Mouse (Mus musculus) ovary, postnatal 14 days (tissue): ENCODE results near the gene Eefsec.

Experiments
- DNase-seq: peaks from one replicate; pipeline ENCODE4 v3.0.0; 2022; ENCODE audit warnings: low spot score

Gene Eefsec

DNA sequence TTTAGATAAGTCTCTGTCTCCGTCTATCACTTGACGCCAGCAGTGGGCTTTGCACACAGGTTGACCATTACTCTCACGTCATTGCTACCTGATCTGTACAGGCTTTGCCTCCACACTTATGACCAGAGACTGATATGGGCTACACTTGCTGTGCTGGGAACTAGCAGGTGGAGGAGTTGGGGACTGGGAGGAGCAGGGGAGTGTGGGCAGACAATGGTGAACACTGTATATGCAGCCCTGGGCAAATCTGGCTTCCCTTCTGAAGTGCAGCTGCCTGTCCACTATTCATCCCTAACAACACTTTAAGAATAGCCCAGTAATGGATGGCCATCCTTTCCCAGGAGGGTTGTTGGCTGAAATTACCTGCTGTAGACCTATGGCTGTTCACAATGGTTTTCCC is 103.4 kb downstream of the Eefsec start:
- DNase-seq = no peak

- no peak for DNase-seq
Observed at GRCm38 (mm10) chr6:88341182-88341581, 105.2 kb downstream of the Eefsec start.

GRCm38 (mm10) chr6:88340761-88341160 is 105.6 kb downstream of the Eefsec start:
- no peak for DNase-seq

GRCm38 (mm10) chr6:88329336-88329735 is 117.0 kb downstream of the Eefsec start:
- DNase-seq = no peak

- DNase-seq = peak; percentile 22
Observed at GRCm38 (mm10) chr6:88321879-88322278, 124.5 kb downstream of the Eefsec start.

DNA sequence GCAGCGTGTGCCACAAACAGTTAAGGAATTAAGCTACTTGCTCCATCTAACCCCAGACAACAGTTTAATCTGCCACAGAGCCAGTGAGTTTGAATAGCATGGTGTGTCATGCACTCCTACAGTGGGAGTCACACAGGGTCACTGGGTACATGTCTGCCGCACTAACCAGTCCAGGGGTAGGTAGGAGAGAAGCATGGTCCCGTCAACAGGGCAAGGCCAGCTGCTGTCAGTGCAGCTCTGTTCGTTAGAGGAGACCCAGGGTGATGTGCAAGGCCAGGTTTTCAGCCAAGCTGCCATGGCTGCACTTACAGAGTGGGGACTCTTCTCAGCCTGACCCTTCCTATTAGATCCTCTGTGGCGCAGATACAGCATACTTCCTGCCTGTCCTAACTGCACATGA is 125.1 kb downstream of the Eefsec start:
- DNase-seq = no peak

- DNase-seq = no peak
Observed at GRCm38 (mm10) chr6:88319735-88320134, 126.6 kb downstream of the Eefsec start.

- DNase-seq = no peak
Observed at GRCm38 (mm10) chr6:88315295-88315694, 131.0 kb downstream of the Eefsec start.

GRCm38 (mm10) chr6:88313937-88314336 is 132.4 kb downstream of the Eefsec start:
- DNase-seq = no peak

DNA sequence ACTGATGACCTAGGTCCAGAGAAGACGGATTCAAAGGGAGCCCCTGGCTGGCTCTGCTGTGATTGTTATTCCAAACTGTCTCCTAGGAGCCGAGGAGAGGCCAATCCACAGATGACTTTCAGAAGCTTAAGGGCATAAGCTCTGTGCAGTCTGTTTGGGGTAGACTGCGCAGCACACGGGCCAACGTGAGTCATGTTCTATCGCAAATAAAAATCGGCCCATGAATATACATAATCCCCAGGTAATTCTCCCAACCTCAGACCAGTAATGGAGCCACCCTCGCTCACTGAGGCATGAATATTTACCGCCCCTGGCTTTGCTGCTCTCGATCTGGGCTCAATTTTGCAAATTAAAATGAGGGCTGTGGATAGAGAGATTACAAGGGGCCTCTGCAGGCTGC is 134.7 kb downstream of the Eefsec start:
- DNase-seq = no peak

- no peak for DNase-seq
Observed at GRCm38 (mm10) chr6:88306100-88306746, 140.1 kb downstream of the Eefsec start.

- DNase-seq = no peak
Observed at GRCm38 (mm10) chr6:88301234-88301633, 145.1 kb downstream of the Eefsec start.

DNA sequence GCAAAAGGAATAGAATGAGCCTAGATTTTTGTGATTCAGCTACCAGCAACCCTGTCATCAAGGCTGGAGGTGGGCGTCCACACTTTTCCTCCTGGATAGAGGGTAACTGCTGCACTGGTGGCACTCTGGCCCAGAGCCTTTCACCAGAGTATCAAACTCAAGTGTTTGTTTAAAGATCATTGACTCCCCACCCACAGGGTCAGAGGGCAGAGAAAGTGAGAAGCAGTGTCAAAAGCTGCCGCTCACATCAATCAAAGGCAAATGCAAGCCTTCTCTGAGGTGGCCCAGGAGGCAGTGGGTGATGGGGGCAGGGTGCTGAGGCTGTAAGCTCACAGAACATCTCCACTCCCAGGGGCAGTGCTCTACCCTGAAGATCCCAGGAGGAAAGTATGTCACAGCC is 146.8 kb downstream of the Eefsec start:
- DNase-seq = no peak

GRCm38 (mm10) chr6:88292274-88292909 is 153.9 kb downstream of the Eefsec start:
- DNase-seq = no peak

GRCm38 (mm10) chr6:88290129-88290766 is 156.1 kb downstream of the Eefsec start:
- peak; percentile 25 for DNase-seq

DNA sequence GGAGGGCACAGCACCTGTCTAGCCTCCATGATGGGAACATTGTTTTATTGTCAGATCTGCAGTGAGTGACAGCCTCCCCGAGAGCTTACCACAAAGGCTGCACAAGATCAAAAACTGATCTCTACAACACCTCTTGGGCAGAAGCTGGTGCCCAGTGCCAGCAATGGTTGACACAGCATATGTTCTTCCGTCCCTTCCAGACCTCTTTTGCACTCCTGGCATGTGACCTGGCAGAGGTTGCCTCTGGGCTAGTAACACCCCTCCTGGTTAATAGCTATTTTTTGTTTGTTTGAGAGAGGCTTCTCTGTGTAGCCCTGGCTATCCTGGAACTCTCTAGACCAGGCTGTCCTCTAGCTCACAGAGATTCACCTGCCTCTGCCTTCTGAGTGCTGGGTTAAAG is 168.2 kb downstream of the Eefsec start:
- no peak for DNase-seq

DNA sequence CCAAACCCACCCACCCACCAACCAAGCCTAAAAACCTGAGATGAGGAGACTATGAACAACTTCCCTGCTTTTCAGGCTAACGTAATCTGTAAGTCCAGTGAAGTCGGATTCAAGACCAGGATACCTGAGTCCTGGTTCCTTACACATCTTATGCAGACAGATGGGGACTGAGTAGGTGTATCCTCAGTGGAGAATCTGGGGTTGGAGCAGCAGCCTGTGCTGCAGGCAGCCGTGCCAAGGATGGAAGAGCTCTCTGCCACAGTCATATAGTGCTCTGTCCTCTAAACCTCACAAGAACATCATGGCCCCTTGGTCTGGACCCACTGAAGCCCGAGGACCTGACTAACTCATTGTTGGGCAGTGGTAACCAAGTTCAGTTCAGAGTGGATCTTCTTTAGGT is 169.1 kb downstream of the Eefsec start:
- no peak for DNase-seq

DNA sequence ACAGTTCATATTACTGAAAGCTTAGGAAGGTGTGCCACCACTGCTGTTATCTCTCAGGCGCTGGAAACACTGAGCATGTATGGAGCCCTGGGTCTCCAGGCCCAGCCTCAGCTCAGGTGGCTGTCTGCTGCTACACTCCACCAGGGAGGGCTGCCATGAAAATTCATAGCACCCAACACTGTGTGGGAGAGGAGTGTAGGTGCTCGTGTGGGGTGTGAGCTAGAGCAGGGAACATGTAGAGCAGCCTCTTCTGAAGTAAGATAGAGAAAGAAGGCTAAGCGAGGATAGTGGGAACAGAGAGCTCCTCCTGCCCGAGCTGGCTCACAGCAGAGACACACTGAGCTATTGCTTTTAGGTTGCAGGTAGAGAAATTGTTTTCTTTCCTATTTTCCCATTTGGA is 170.1 kb downstream of the Eefsec start:
- DNase-seq = no peak

DNA sequence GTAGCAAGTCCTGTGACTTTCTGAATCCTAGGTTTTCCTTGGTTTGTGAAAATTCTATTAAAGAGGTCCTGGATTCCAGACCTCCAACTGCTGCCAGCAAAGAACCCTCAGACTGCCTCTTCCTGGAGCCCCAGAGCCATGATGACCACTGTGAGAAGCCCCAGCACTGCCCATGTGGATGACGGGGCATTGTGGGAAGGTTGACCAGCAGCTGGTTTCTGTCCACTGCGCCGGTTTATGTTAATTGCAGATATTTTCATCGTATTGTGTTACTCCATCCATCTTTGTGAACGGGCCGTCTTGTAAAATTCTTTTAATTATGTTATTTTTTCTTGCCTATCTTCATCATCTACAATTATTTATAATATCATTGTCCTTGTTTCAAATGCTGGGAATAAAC is 171.7 kb downstream of the Eefsec start:
- no peak for DNase-seq

DNA sequence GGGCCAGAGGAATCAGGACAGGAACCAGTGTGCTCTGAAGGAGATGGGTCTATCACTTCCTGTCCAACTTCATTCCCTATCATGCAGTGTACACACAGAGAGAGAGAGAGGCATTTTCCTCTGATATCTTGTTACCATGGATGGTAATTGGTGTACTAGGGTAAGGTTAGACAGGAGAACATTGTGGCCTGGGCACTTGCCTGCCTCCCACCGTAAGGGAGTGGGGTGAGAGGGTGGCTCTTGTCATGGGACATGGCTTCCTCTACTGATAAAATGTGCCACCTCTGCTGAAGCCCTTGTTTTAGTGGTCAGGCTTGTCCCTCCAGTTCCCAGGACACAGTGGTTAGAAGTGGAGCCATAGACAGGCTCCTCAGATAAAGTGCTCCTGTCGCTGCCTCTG is 178.4 kb downstream of the Eefsec start:
- DNase-seq = no peak

GRCm38 (mm10) chr6:88267068-88267467 is 179.3 kb downstream of the Eefsec start:
- DNase-seq = no peak

DNA sequence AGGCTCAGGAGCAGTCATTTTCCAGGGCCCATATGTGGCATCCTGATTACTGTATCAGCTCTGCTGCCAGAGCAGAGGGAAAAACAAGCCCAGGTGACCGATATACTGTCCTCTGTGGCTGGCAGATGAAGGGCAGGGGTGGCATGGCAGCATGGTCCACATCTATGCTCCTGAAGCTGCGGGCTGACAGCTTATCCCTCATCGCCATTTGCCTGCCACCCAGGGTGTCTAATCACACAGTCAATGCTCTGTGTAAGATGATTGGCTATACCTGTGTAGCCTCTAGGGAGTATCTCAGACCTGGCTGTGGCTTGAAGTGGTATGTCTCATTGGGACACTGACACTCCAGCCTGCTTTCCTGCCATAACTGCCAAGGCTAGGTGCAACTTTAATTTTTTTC is 180.3 kb downstream of the Eefsec start:
- DNase-seq = no peak

- no peak for DNase-seq
Observed at GRCm38 (mm10) chr6:88265355-88265754, 181.0 kb downstream of the Eefsec start.

GRCm38 (mm10) chr6:88262160-88262559 is 184.2 kb downstream of the Eefsec start:
- no peak for DNase-seq
